Mouse (Mus musculus) midbrain, embryonic 10.5 days (tissue): ENCODE data around the gene Ocln. TPM values are rescaled to one million over a fixed set of nuclear protein-coding genes. Genes with fewer than 3 reads are reported as not detected.

Source experiments
- polyA plus RNA-seq: library from polyadenylated mRNA; unstranded; fragments of >200 nt; fragmentation: Nextera tagmentation; extraction: Ambion mirVana; gene quantifications from 2 replicates; pipeline ENCODE4 v1.2.1, GENCODE M21; 2016

The Ocln gene
- polyA plus RNA-seq, 1 experiment from 2014 or later = 1.2 TPM

Other genes starting within 250 kb of the Ocln start
- 0.02 TPM in 1 of 2 replicates, not detected in the other for gene Naip6, start 235.0 kb downstream of the Ocln start, polyA plus RNA-seq
- not detected in 2 replicates for gene Naip1, start 99.8 kb downstream of the Ocln start, polyA plus RNA-seq
- 90.4 and 90.5 TPM in 2 replicates for gene Gtf2h2, start 60.1 kb downstream of the Ocln start, polyA plus RNA-seq
- 2.1 and 2.3 TPM in 2 replicates for gene Marveld2, start 64.3 kb upstream of the Ocln start, polyA plus RNA-seq
- 342 and 358 TPM in 2 replicates for gene Ak6, start 98.3 kb upstream of the Ocln start, polyA plus RNA-seq
- 20.0 and 21.7 TPM in 2 replicates for gene Rad17, start 98.3 kb upstream of the Ocln start, polyA plus RNA-seq
- gene Taf9, start 98.9 kb upstream of the Ocln start, polyA plus RNA-seq = 20.6 and 22.1 TPM in 2 replicates
- 2.7 TPM in 2 replicates for gene Ccdc125, start 117.0 kb upstream of the Ocln start, polyA plus RNA-seq
- gene Cdk7, start 178.2 kb upstream of the Ocln start, polyA plus RNA-seq = 81.7 and 97.3 TPM in 2 replicates
- gene Mrps36, start 191.9 kb upstream of the Ocln start, polyA plus RNA-seq = 140 and 160 TPM in 2 replicates
- gene Cenph, start 223.2 kb upstream of the Ocln start, polyA plus RNA-seq = 58.9 and 67.0 TPM in 2 replicates
- gene Ccnb1, start 233.9 kb upstream of the Ocln start, polyA plus RNA-seq = 451 and 479 TPM in 2 replicates